Mouse (Mus musculus) lung, adult 2 months (tissue): ENCODE measurements around the gene Iqcf4.

Experiments used
- CTCF ChIP-seq: fragments of 200-500 bp; IDR thresholded peaks from 2 replicates; pipeline ENCODE4 v1.5.1; 2011; ENCODE audit warnings: mild to moderate bottlenecking, low read length, control low read depth; ENCODE audit not compliant: insufficient read depth
- POLR2A ChIP-seq: fragments of 200-500 bp; IDR thresholded peaks from 2 replicates; pipeline ENCODE4 v1.6.1; 2011; ENCODE audit warnings: low read depth, mild to moderate bottlenecking, control low read depth, low read length, borderline replicate concordance; ENCODE audit errors: extremely low read depth

DNA sequence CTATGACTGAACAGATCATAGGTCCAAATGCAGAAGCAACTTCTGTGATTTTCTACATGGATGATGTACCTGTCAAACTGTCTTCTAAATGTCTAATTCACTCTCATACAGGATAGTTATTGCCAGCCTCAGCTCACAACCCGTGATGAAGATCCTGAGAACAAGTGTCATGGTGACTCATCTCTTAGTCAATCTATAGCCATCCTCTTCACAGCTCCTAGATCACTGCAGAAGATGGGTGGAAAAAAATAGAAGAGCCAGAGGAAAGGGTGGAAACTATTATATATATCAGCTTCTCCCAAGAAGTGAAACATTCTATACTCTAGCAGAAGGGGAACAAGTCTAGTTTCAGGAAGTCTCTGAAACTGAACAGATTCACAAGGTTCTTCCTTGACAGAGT is 11.8 kb upstream of the Iqcf4 start:
- no peak for TF ChIP-seq CTCF
- no peak for TF ChIP-seq POLR2A
